Mouse (Mus musculus): Measurements from ENCODE around the gene 6030458C11Rik. TPM values are rescaled to one million over a fixed set of nuclear protein-coding genes. Genes with fewer than 3 reads are reported as not detected.

The 6030458C11Rik gene
- polyA plus RNA-seq, 1 experiment from 2014 or later = 40.2 TPM

- Histone ChIP-seq H3K27me3 (no peaks in the 10 kb centered on the region), H3K4me3 (replicated peaks) (no peak overlapping the region), H3K9ac (no peak overlapping the region), H3K27ac (replicated peaks) (no peak overlapping the region), H3K36me3 (no peaks in the 10 kb centered on the region), H3K9me3 (replicated peaks) (no peaks in the 10 kb centered on the region), H3K4me2 (replicated peaks) (no peak overlapping the region), H3K4me1 (peaks cover 4% of the 10 kb centered on the region; the same call in 1 of the 2 replicates)
- WGBS = 72% methylated on average over 5 of the region's 5 CpGs
- ATAC-seq (ENCODE audit: insufficient number of reproducible peaks, low FRiP score, low TSS enrichment, low read depth) = no peak
Measured at GRCm38 (mm10) chr15:12788536-12788935, 35.9 kb downstream of the 6030458C11Rik start.

- no peak overlapping the region for H3K27ac ChIP-seq (replicated peaks)
- WGBS = 76% methylated on average over 14 of the region's 16 CpGs
- no peaks in the 10 kb centered on the region for H3K9me3 ChIP-seq (replicated peaks)
Measured at GRCm38 (mm10) chr15:12781729-12782326, 42.6 kb downstream of the 6030458C11Rik start.

GRCm38 (mm10) chr15:12781296-12781695, 43.2 kb downstream of the 6030458C11Rik start:
- ATAC-seq (ENCODE audit: insufficient number of reproducible peaks, low FRiP score, low TSS enrichment, low read depth) = no peak
- WGBS = 83% methylated on average over 6 of the region's 6 CpGs
- Histone ChIP-seq H3K4me1 (no peaks in the 10 kb centered on the region), H3K4me3 (replicated peaks) (no peak overlapping the region), H3K36me3 (no peaks in the 10 kb centered on the region), H3K27ac (replicated peaks) (no peak overlapping the region), H3K9ac (no peak overlapping the region), H3K9me3 (replicated peaks) (no peaks in the 10 kb centered on the region), H3K4me2 (replicated peaks) (no peak overlapping the region), H3K27me3 (no peaks in the 10 kb centered on the region)

More at GRCm38 (mm10) chr15:12781729-12782326, 42.6 kb downstream of the 6030458C11Rik start:
- Histone ChIP-seq H3K27me3 (no peaks in the 10 kb centered on the region), H3K4me2 (replicated peaks) (no peak overlapping the region), H3K36me3 (no peaks in the 10 kb centered on the region), H3K9ac (no peak overlapping the region), H3K4me3 (replicated peaks) (no peak overlapping the region), H3K4me1 (no peaks in the 10 kb centered on the region)
- no peak for ATAC-seq (ENCODE audit: insufficient number of reproducible peaks, low FRiP score, low TSS enrichment, low read depth)

GRCm38 (mm10) chr15:12774149-12774753, 50.2 kb downstream of the 6030458C11Rik start:
- H3K27ac ChIP-seq (replicated peaks) = no peak overlapping the region
- no peak overlapping the region for H3K9ac ChIP-seq
- no peaks in the 10 kb centered on the region for H3K27me3 ChIP-seq
- H3K4me1 ChIP-seq = no peaks in the 10 kb centered on the region
- H3K36me3 ChIP-seq = no peaks in the 10 kb centered on the region
- H3K4me3 ChIP-seq (replicated peaks) = no peak overlapping the region
- no peak for ATAC-seq (ENCODE audit: insufficient number of reproducible peaks, low FRiP score, low TSS enrichment, low read depth)
- no peak overlapping the region for H3K4me2 ChIP-seq (replicated peaks)
- 54% methylated on average over 11 of the region's 11 CpGs for WGBS
- no peaks in the 10 kb centered on the region for H3K9me3 ChIP-seq (replicated peaks)

- Histone ChIP-seq H3K27ac (replicated peaks) (no peak overlapping the region), H3K4me3 (replicated peaks) (no peak overlapping the region), H3K27me3 (no peaks in the 10 kb centered on the region), H3K36me3 (no peaks in the 10 kb centered on the region), H3K9me3 (replicated peaks) (no peaks in the 10 kb centered on the region), H3K4me1 (no peaks in the 10 kb centered on the region), H3K4me2 (replicated peaks) (no peak overlapping the region), H3K9ac (no peak overlapping the region)
- 36% methylated on average over 7 of the region's 7 CpGs for WGBS
- ATAC-seq (ENCODE audit: insufficient number of reproducible peaks, low FRiP score, low TSS enrichment, low read depth) = no peak
Measured at GRCm38 (mm10) chr15:12770958-12771357, 53.5 kb downstream of the 6030458C11Rik start.

GRCm38 (mm10) chr15:12766848-12767247, 57.6 kb downstream of the 6030458C11Rik start:
- Histone ChIP-seq H3K4me1 (peaks cover 3% of the 10 kb centered on the region; the same call in 1 of the 2 replicates), H3K27ac (replicated peaks) (no peak overlapping the region), H3K4me3 (replicated peaks) (no peak overlapping the region), H3K9me3 (replicated peaks) (no peaks in the 10 kb centered on the region), H3K27me3 (no peaks in the 10 kb centered on the region), H3K36me3 (no peaks in the 10 kb centered on the region), H3K9ac (no peak overlapping the region), H3K4me2 (replicated peaks) (no peak overlapping the region)
- 65% methylated on average over 4 of the region's 4 CpGs for WGBS
- no peak for ATAC-seq (ENCODE audit: insufficient number of reproducible peaks, low FRiP score, low TSS enrichment, low read depth)

GRCm38 (mm10) chr15:12763147-12763546, 61.3 kb downstream of the 6030458C11Rik start:
- ATAC-seq (ENCODE audit: insufficient number of reproducible peaks, low FRiP score, low TSS enrichment, low read depth) = no peak
- Histone ChIP-seq H3K9ac (no peak overlapping the region), H3K4me3 (replicated peaks) (no peak overlapping the region), H3K4me1 (peaks cover 3% of the 10 kb centered on the region; the same call in 1 of the 2 replicates), H3K27me3 (no peaks in the 10 kb centered on the region), H3K27ac (replicated peaks) (no peak overlapping the region), H3K4me2 (replicated peaks) (no peak overlapping the region), H3K36me3 (no peaks in the 10 kb centered on the region), H3K9me3 (replicated peaks) (no peaks in the 10 kb centered on the region)
- 57% methylated on average over 10 of the region's 10 CpGs for WGBS

GRCm38 (mm10) chr15:12762258-12762913, 62.1 kb downstream of the 6030458C11Rik start:
- Histone ChIP-seq H3K9me3 (replicated peaks) (no peaks in the 10 kb centered on the region), H3K4me1 (peaks cover 3% of the 10 kb centered on the region; the same call in 1 of the 2 replicates), H3K27me3 (no peaks in the 10 kb centered on the region), H3K36me3 (no peaks in the 10 kb centered on the region), H3K27ac (replicated peaks) (no peak overlapping the region), H3K4me3 (replicated peaks) (no peak overlapping the region), H3K4me2 (replicated peaks) (no peak overlapping the region), H3K9ac (no peak overlapping the region)
- ATAC-seq (ENCODE audit: insufficient number of reproducible peaks, low FRiP score, low TSS enrichment, low read depth) = no peak
- 73% methylated on average over 11 of the region's 11 CpGs for WGBS

GRCm38 (mm10) chr15:12760747-12761146, 63.7 kb downstream of the 6030458C11Rik start:
- ATAC-seq (ENCODE audit: insufficient number of reproducible peaks, low FRiP score, low TSS enrichment, low read depth) = no peak
- WGBS = 81% methylated on average over 6 of the region's 6 CpGs
- H3K9me3 ChIP-seq (replicated peaks) = no peaks in the 10 kb centered on the region
- no peak overlapping the region for H3K27ac ChIP-seq (replicated peaks)
- H3K4me1 ChIP-seq = peaks cover 3% of the 10 kb centered on the region; the same call in 1 of the 2 replicates
- H3K36me3 ChIP-seq = no peaks in the 10 kb centered on the region
- no peaks in the 10 kb centered on the region for H3K27me3 ChIP-seq
- H3K4me2 ChIP-seq (replicated peaks) = no peak overlapping the region
- no peak overlapping the region for H3K9ac ChIP-seq
- H3K4me3 ChIP-seq (replicated peaks) = no peak overlapping the region

- H3K9me3 ChIP-seq (replicated peaks) = no peaks in the 10 kb centered on the region
- H3K27me3 ChIP-seq = no peaks in the 10 kb centered on the region
- WGBS = 32% methylated on average over 5 of the region's 5 CpGs
- no peak overlapping the region for H3K4me3 ChIP-seq (replicated peaks)
- H3K27ac ChIP-seq (replicated peaks) = no peak overlapping the region
- peaks cover 3% of the 10 kb centered on the region; the same call in 1 of the 2 replicates for H3K4me1 ChIP-seq
- no peaks in the 10 kb centered on the region for H3K36me3 ChIP-seq
- no peak for ATAC-seq (ENCODE audit: insufficient number of reproducible peaks, low FRiP score, low TSS enrichment, low read depth)
- H3K9ac ChIP-seq = no peak overlapping the region
- H3K4me2 ChIP-seq (replicated peaks) = no peak overlapping the region
Measured at GRCm38 (mm10) chr15:12758461-12758860, 66.0 kb downstream of the 6030458C11Rik start.
